Mouse (Mus musculus): ENCODE measurements around the gene Ankrd13a.

DNA sequence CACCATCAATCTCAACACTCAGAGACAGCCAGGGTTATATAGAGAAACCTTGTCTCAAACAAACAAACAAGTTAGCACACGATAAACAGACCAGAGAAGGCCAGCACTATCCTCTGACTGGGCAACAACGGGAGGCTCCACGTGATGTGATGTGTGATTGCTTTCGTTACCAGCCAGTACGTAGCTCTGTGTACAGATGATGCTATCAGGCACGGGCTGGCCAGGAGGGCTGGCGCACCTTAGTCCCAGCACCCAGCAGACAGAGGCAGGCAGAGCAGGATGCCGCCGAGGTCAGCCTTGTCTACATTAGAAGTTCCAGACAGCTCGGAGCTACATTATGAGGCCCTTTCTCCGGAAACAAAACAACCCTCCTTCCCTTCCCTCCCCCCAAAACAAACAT, 25.4 kb downstream of the Ankrd13a start:
- TF ChIP-seq EP300 (IDR thresholded peaks at IDR 0.05; ENCODE audit: low read depth) (no peak), CTCF (IDR thresholded peaks at IDR 0.05; ENCODE audit: low read depth) (no peak)
